Mouse (Mus musculus): ENCODE results near the gene Sec31a. TPM values are rescaled to one million over a fixed set of nuclear protein-coding genes. Genes with fewer than 3 reads are reported as not detected.

Gene Sec31a
- polyA plus RNA-seq, 1 experiment from 2014 or later, result 96.3 TPM

DNA sequence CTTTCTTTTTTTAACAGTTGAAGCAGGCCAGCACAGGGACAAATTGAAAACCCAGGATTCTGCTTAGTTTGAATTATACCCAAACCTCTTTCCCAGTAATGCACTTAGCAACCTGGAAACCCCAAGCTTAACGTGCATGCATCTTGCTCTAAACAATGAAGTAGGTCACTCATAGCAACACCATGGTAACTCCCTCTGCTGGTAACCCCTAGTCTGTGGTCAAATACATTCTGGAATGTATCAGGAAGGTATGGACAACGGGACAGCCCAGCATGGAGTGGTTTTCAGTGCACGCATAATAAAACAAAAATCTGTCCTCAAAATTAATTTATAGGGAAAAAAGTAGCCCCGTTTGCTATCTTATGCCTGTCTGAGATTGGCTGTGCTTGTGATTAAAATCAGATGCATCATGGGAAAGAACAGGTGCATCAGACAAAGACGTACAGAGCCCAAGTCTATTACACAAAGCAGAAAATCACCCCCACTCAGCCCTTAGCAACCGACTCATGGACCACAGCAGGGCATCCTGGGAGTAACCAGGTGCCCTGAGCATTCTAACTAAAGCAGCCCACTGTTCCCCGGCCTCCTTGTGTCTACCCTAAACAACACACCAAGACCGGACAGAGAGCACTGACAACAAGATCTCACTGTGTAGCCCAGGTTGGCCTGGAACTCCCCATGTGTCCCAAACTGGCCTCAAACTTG, 83.6 kb downstream of the Sec31a start:
- ATAC-seq (no peak), DNase-seq (ENCODE audit: low spot score) (no peak)
- Histone ChIP-seq H3K4me1 (ENCODE audit: insufficient read depth, low read depth, low read length) (no peaks in the 10 kb centered on the region), H3K4me2 (replicated peaks; ENCODE audit: low read depth, low read length) (no peak overlapping the region), H3K36me3 (ENCODE audit: insufficient read depth, low read length) (no peaks in the 10 kb centered on the region), H3K9me3 (ENCODE audit: low read length) (no peaks in the 10 kb centered on the region), H3K4me3 (ENCODE audit: low read depth, low read length) (no peak overlapping the region), H3K27ac (ENCODE audit: low read length) (no peak overlapping the region), H3K27me3 (replicated peaks; ENCODE audit: insufficient read depth, low read length) (no peaks in the 10 kb centered on the region), H3K9ac (replicated peaks; ENCODE audit: low read depth) (no peak overlapping the region)
- TF ChIP-seq CTCF (IDR thresholded peaks at IDR 0.05) (no peak; the same call in 1 of the 2 replicates), EP300 (IDR thresholded peaks at IDR 0.05) (no peak)
- WGBS, result 67% methylated on average over 8 of the region's 8 CpGs

GRCm38 (mm10) chr5:100331636-100332035, 84.4 kb downstream of the Sec31a start:
- no peaks in the 10 kb centered on the region for H3K36me3 ChIP-seq (ENCODE audit: insufficient read depth, low read length)
- TF ChIP-seq EP300 (IDR thresholded peaks at IDR 0.05), result no peak
- no peak for TF ChIP-seq CTCF (IDR thresholded peaks at IDR 0.05)
- H3K9ac ChIP-seq (replicated peaks; ENCODE audit: low read depth), result no peak overlapping the region
- WGBS, result 78% methylated on average over 8 of the region's 8 CpGs
- H3K27ac ChIP-seq (ENCODE audit: low read length), result no peak overlapping the region
- no peak for DNase-seq (ENCODE audit: low spot score)
- no peaks in the 10 kb centered on the region for H3K27me3 ChIP-seq (replicated peaks; ENCODE audit: insufficient read depth, low read length)
- H3K4me1 ChIP-seq (ENCODE audit: insufficient read depth, low read depth, low read length), result no peaks in the 10 kb centered on the region
- H3K4me2 ChIP-seq (replicated peaks; ENCODE audit: low read depth, low read length), result no peak overlapping the region
- ATAC-seq, result no peak
- no peaks in the 10 kb centered on the region for H3K9me3 ChIP-seq (ENCODE audit: low read length)
- no peak overlapping the region for H3K4me3 ChIP-seq (ENCODE audit: low read depth, low read length)

GRCm38 (mm10) chr5:100322081-100322480, 94.0 kb downstream of the Sec31a start:
- DNase-seq (ENCODE audit: low spot score) (peak; percentile 82), ATAC-seq (peak; percentile 73)
- TF ChIP-seq EP300 (IDR thresholded peaks at IDR 0.05), result no peak
- TF ChIP-seq CTCF (IDR thresholded peaks at IDR 0.05), result peak; percentile 98
- Histone ChIP-seq H3K9me3 (ENCODE audit: low read length) (no peaks in the 10 kb centered on the region), H3K27me3 (replicated peaks; ENCODE audit: insufficient read depth, low read length) (no peaks in the 10 kb centered on the region), H3K27ac (ENCODE audit: low read length) (no peak overlapping the region), H3K36me3 (ENCODE audit: insufficient read depth, low read length) (no peaks in the 10 kb centered on the region), H3K9ac (replicated peaks; ENCODE audit: low read depth) (no peak overlapping the region), H3K4me3 (ENCODE audit: low read depth, low read length) (no peak overlapping the region), H3K4me1 (ENCODE audit: insufficient read depth, low read depth, low read length) (no peaks in the 10 kb centered on the region), H3K4me2 (replicated peaks; ENCODE audit: low read depth, low read length) (no peak overlapping the region)
- WGBS, result 2% methylated on average over 11 of the region's 11 CpGs

DNA sequence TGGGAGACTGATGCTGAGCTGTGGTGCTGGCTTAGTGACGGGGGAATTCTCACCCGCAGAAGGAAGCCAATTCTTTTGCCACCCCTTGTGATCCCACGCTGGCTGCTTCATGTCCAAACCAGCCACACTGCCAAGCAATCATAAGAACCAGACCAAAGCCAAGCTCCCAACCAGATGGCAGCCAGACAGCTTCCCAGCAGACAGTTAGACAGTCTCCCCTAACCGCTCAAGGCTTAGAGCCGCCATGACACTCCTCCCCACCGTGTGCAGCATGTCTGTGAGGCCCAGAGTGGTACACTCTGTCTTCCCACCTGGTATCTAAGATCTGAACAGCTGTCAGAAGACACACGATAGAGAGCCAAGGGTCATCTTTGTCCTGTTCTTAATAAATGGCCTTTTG, 98.2 kb downstream of the Sec31a start:
- WGBS, result 52% methylated on average over 7 of the region's 7 CpGs
- H3K4me2 ChIP-seq (replicated peaks; ENCODE audit: low read depth, low read length), result no peak overlapping the region
- TF ChIP-seq EP300 (IDR thresholded peaks at IDR 0.05), result no peak
- no peak for TF ChIP-seq CTCF (IDR thresholded peaks at IDR 0.05)
- no peaks in the 10 kb centered on the region for H3K9me3 ChIP-seq (ENCODE audit: low read length)
- H3K27ac ChIP-seq (ENCODE audit: low read length), result no peak overlapping the region
- no peaks in the 10 kb centered on the region for H3K4me1 ChIP-seq (ENCODE audit: insufficient read depth, low read depth, low read length)
- ATAC-seq (no peak), DNase-seq (ENCODE audit: low spot score) (no peak)
- H3K9ac ChIP-seq (replicated peaks; ENCODE audit: low read depth), result no peak overlapping the region
- no peaks in the 10 kb centered on the region for H3K27me3 ChIP-seq (replicated peaks; ENCODE audit: insufficient read depth, low read length)
- H3K36me3 ChIP-seq (ENCODE audit: insufficient read depth, low read length), result no peaks in the 10 kb centered on the region
- no peak overlapping the region for H3K4me3 ChIP-seq (ENCODE audit: low read depth, low read length)

DNA sequence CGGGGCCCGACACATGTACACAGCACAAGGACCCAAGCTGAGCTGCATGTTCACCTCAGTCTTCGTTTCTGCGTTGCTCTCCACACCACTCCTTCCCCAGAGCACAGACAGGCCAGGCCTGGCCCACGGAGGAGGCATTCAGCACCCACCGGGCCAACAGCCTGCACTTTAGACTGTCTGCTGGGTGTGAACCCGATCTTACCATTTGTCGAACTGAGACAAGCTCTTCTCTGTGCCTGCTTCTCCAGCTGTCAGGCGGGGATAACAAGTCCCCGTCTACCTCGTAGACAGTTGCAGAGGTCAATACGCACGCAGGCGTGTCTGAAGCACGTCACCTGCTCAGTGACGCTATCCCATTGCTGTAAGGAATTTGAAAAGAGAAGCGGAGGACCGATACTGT, 99.0 kb downstream of the Sec31a start:
- Histone ChIP-seq H3K27ac (ENCODE audit: low read length) (no peak overlapping the region), H3K4me1 (ENCODE audit: insufficient read depth, low read depth, low read length) (no peaks in the 10 kb centered on the region), H3K36me3 (ENCODE audit: insufficient read depth, low read length) (no peaks in the 10 kb centered on the region), H3K4me3 (ENCODE audit: low read depth, low read length) (no peak overlapping the region), H3K9ac (replicated peaks; ENCODE audit: low read depth) (no peak overlapping the region), H3K9me3 (ENCODE audit: low read length) (no peaks in the 10 kb centered on the region), H3K27me3 (replicated peaks; ENCODE audit: insufficient read depth, low read length) (no peaks in the 10 kb centered on the region), H3K4me2 (replicated peaks; ENCODE audit: low read depth, low read length) (no peak overlapping the region)
- no peak for TF ChIP-seq CTCF (IDR thresholded peaks at IDR 0.05)
- no peak for TF ChIP-seq EP300 (IDR thresholded peaks at IDR 0.05)
- ATAC-seq, result no peak
- 34% methylated on average over 18 of the region's 18 CpGs for WGBS
- no peak for DNase-seq (ENCODE audit: low spot score)

DNA sequence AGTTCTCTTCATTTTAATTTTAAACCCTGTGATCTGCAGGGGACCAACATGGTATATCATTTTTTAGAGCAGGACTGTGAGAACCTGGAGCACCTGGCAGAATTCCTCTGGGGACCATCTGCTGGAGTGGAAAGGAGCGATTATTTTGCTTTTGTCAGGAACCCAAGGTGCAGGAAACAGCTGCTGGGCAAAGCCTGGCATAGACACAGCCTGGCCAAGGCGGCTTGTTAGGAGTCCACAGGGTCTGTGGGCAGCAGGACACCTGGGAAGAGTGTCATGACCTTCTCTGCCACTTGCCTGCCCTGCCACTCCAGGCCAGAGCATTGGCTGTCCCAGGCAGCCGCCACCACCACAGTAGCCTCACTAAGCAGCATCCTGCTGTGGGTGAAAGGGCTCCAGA, 100.4 kb downstream of the Sec31a start:
- H3K4me3 ChIP-seq (ENCODE audit: low read depth, low read length), result no peak overlapping the region
- H3K36me3 ChIP-seq (ENCODE audit: insufficient read depth, low read length), result no peaks in the 10 kb centered on the region
- TF ChIP-seq EP300 (IDR thresholded peaks at IDR 0.05), result no peak
- no peak for TF ChIP-seq CTCF (IDR thresholded peaks at IDR 0.05)
- WGBS, result 52% methylated on average over 3 of the region's 3 CpGs
- no peak overlapping the region for H3K9ac ChIP-seq (replicated peaks; ENCODE audit: low read depth)
- H3K9me3 ChIP-seq (ENCODE audit: low read length), result no peaks in the 10 kb centered on the region
- no peaks in the 10 kb centered on the region for H3K27me3 ChIP-seq (replicated peaks; ENCODE audit: insufficient read depth, low read length)
- no peaks in the 10 kb centered on the region for H3K4me1 ChIP-seq (ENCODE audit: insufficient read depth, low read depth, low read length)
- no peak overlapping the region for H3K27ac ChIP-seq (ENCODE audit: low read length)
- no peak overlapping the region for H3K4me2 ChIP-seq (replicated peaks; ENCODE audit: low read depth, low read length)
- ATAC-seq (no peak), DNase-seq (ENCODE audit: low spot score) (no peak)

Data from lung, postnatal 0 days (tissue).